Mouse (Mus musculus): Measurements from ENCODE around the gene Susd1. TPM values are rescaled to one million over a fixed set of nuclear protein-coding genes. Genes with fewer than 3 reads are reported as not detected.

The Susd1 gene
- polyA plus RNA-seq, 1 experiment from 2014 or later = 1.3 TPM

- Histone ChIP-seq H3K9me3 (replicated peaks) (no peaks in the 10 kb centered on the region), H3K36me3 (no peaks in the 10 kb centered on the region), H3K4me2 (replicated peaks) (no peak overlapping the region), H3K27ac (no peak overlapping the region), H3K9ac (no peak overlapping the region), H3K27me3 (no peaks in the 10 kb centered on the region), H3K4me3 (no peak overlapping the region), H3K4me1 (peaks cover 6% of the 10 kb centered on the region; the same call in 1 of the 2 replicates)
- WGBS = 94% methylated on average over 14 of the region's 14 CpGs
- ATAC-seq (ENCODE audit: low FRiP score) = no peak
These were observed 105.0 kb downstream of the Susd1 start for GRCm38 (mm10) chr4:59333424-59333895.

GRCm38 (mm10) chr4:59332691-59333423, 105.6 kb downstream of the Susd1 start:
- no peaks in the 10 kb centered on the region for H3K9me3 ChIP-seq (replicated peaks)
- no peak overlapping the region for H3K27ac ChIP-seq
- H3K4me3 ChIP-seq = no peak overlapping the region
- no peak for ATAC-seq (ENCODE audit: low FRiP score)
- 94% methylated on average over 9 of the region's 9 CpGs for WGBS
- H3K4me1 ChIP-seq = peaks cover 6% of the 10 kb centered on the region; the same call in 1 of the 2 replicates
- no peaks in the 10 kb centered on the region for H3K27me3 ChIP-seq
- no peak overlapping the region for H3K9ac ChIP-seq
- H3K4me2 ChIP-seq (replicated peaks) = no peak overlapping the region
- H3K36me3 ChIP-seq = no peaks in the 10 kb centered on the region

GRCm38 (mm10) chr4:59332089-59332488, 106.3 kb downstream of the Susd1 start:
- Histone ChIP-seq H3K4me1 (peaks cover 6% of the 10 kb centered on the region; the same call in 1 of the 2 replicates), H3K27ac (no peak overlapping the region), H3K27me3 (no peaks in the 10 kb centered on the region), H3K9ac (no peak overlapping the region), H3K36me3 (no peaks in the 10 kb centered on the region), H3K4me3 (no peak overlapping the region), H3K4me2 (replicated peaks) (no peak overlapping the region), H3K9me3 (replicated peaks) (no peaks in the 10 kb centered on the region)
- no peak for ATAC-seq (ENCODE audit: low FRiP score)
- 82% methylated on average over 5 of the region's 5 CpGs for WGBS

- ATAC-seq (ENCODE audit: low FRiP score) = no peak
- H3K4me1 ChIP-seq = peaks cover 6% of the 10 kb centered on the region; the same call in 1 of the 2 replicates
- H3K9me3 ChIP-seq (replicated peaks) = no peaks in the 10 kb centered on the region
- no peak overlapping the region for H3K9ac ChIP-seq
- no peak overlapping the region for H3K4me2 ChIP-seq (replicated peaks)
- H3K36me3 ChIP-seq = no peaks in the 10 kb centered on the region
- 55% methylated on average over 9 of the region's 9 CpGs for WGBS
- H3K4me3 ChIP-seq = no peak overlapping the region
- H3K27ac ChIP-seq = no peak overlapping the region
- H3K27me3 ChIP-seq = no peaks in the 10 kb centered on the region
These were observed 106.8 kb downstream of the Susd1 start for GRCm38 (mm10) chr4:59331633-59332032.

GRCm38 (mm10) chr4:59330961-59331604, 107.3 kb downstream of the Susd1 start:
- H3K9ac ChIP-seq = no peak overlapping the region
- H3K4me2 ChIP-seq (replicated peaks) = no peak overlapping the region
- H3K27me3 ChIP-seq = no peaks in the 10 kb centered on the region
- peaks cover 5% of the 10 kb centered on the region; the same call in 1 of the 2 replicates for H3K4me1 ChIP-seq
- WGBS = 48% methylated on average over 10 of the region's 10 CpGs
- no peaks in the 10 kb centered on the region for H3K9me3 ChIP-seq (replicated peaks)
- H3K27ac ChIP-seq = no peak overlapping the region
- no peaks in the 10 kb centered on the region for H3K36me3 ChIP-seq
- no peak overlapping the region for H3K4me3 ChIP-seq
- ATAC-seq (ENCODE audit: low FRiP score) = no peak

GRCm38 (mm10) chr4:59329461-59330304, 108.8 kb downstream of the Susd1 start:
- Histone ChIP-seq H3K36me3 (no peaks in the 10 kb centered on the region), H3K4me2 (replicated peaks) (no peak overlapping the region), H3K4me1 (peaks cover 3% of the 10 kb centered on the region; the same call in 1 of the 2 replicates), H3K27ac (no peak overlapping the region), H3K27me3 (no peaks in the 10 kb centered on the region), H3K9me3 (replicated peaks) (no peaks in the 10 kb centered on the region), H3K9ac (no peak overlapping the region), H3K4me3 (no peak overlapping the region)
- ATAC-seq (ENCODE audit: low FRiP score) = no peak
- 74% methylated on average over 19 of the region's 19 CpGs for WGBS

- no peak for ATAC-seq (ENCODE audit: low FRiP score)
- 89% methylated on average over 7 of the region's 7 CpGs for WGBS
- Histone ChIP-seq H3K4me2 (replicated peaks) (no peak overlapping the region), H3K36me3 (no peaks in the 10 kb centered on the region), H3K27me3 (no peaks in the 10 kb centered on the region), H3K4me3 (no peak overlapping the region), H3K9ac (no peak overlapping the region), H3K27ac (no peak overlapping the region), H3K4me1 (peaks cover 3% of the 10 kb centered on the region; the same call in 1 of the 2 replicates), H3K9me3 (replicated peaks) (no peaks in the 10 kb centered on the region)
These were observed 109.6 kb downstream of the Susd1 start for GRCm38 (mm10) chr4:59328821-59329220.

GRCm38 (mm10) chr4:59327986-59328385, 110.4 kb downstream of the Susd1 start:
- 89% methylated on average over 5 of the region's 5 CpGs for WGBS
- H3K36me3 ChIP-seq = no peaks in the 10 kb centered on the region
- H3K9ac ChIP-seq = no peak overlapping the region
- ATAC-seq (ENCODE audit: low FRiP score) = no peak
- H3K4me2 ChIP-seq (replicated peaks) = no peak overlapping the region
- H3K9me3 ChIP-seq (replicated peaks) = no peaks in the 10 kb centered on the region
- H3K27ac ChIP-seq = no peak overlapping the region
- H3K27me3 ChIP-seq = no peaks in the 10 kb centered on the region
- peaks cover 8% of the 10 kb centered on the region for H3K4me1 ChIP-seq
- H3K4me3 ChIP-seq = no peak overlapping the region

- no peak overlapping the region for H3K9ac ChIP-seq
- H3K27me3 ChIP-seq = no peaks in the 10 kb centered on the region
- peaks cover 21% of the 10 kb centered on the region for H3K4me1 ChIP-seq
- H3K9me3 ChIP-seq (replicated peaks) = no peaks in the 10 kb centered on the region
- no peak overlapping the region for H3K4me3 ChIP-seq
- H3K36me3 ChIP-seq = no peaks in the 10 kb centered on the region
- no peak overlapping the region for H3K27ac ChIP-seq
- no peak for ATAC-seq (ENCODE audit: low FRiP score)
- WGBS = 87% methylated on average over 6 of the region's 6 CpGs
- no peak overlapping the region for H3K4me2 ChIP-seq (replicated peaks)
These were observed 112.2 kb downstream of the Susd1 start for GRCm38 (mm10) chr4:59326031-59326760.

GRCm38 (mm10) chr4:59324317-59324716, 114.1 kb downstream of the Susd1 start:
- Histone ChIP-seq H3K36me3 (no peaks in the 10 kb centered on the region), H3K27ac (no peak overlapping the region), H3K4me2 (replicated peaks) (no peak overlapping the region), H3K9me3 (replicated peaks) (no peaks in the 10 kb centered on the region), H3K4me3 (no peak overlapping the region), H3K9ac (no peak overlapping the region), H3K4me1 (peaks cover 19% of the 10 kb centered on the region), H3K27me3 (no peaks in the 10 kb centered on the region)
- no peak for ATAC-seq (ENCODE audit: low FRiP score)
- WGBS = 92% methylated on average over 5 of the region's 5 CpGs

GRCm38 (mm10) chr4:59323231-59323651, 115.2 kb downstream of the Susd1 start:
- peak overlapping the region; percentile 12; the same call in 1 of the 2 replicates for H3K27ac ChIP-seq
- 33% methylated on average over 7 of the region's 7 CpGs for WGBS

More at GRCm38 (mm10) chr4:59323231-59323651, 115.2 kb downstream of the Susd1 start:
- H3K4me1 ChIP-seq = peaks cover 19% of the 10 kb centered on the region
- no peaks in the 10 kb centered on the region for H3K27me3 ChIP-seq
- H3K36me3 ChIP-seq = no peaks in the 10 kb centered on the region
- H3K9ac ChIP-seq = no peak overlapping the region
- H3K9me3 ChIP-seq (replicated peaks) = no peaks in the 10 kb centered on the region
- ATAC-seq (ENCODE audit: low FRiP score) = no peak
- no peak overlapping the region for H3K4me3 ChIP-seq
- no peak overlapping the region for H3K4me2 ChIP-seq (replicated peaks)

Measured in hindbrain, embryonic 12.5 days (tissue).